Mouse (Mus musculus): ENCODE results near the gene Nudt19.
"Not testable (repeated sequence)": the region's sequence is repeated elsewhere in the genome, so short reads cannot be mapped to it uniquely, and the experiment has no call there.

The Nudt19 gene

GRCm38 (mm10) chr7:35565965-35566364 lies 9.9 kb upstream of the Nudt19 start:
- not testable (repeated sequence) for DNase-seq (ENCODE audit: low read depth, low spot score)

- DNase-seq (ENCODE audit: low read depth, low spot score), result not testable (repeated sequence)
These were observed 8.8 kb upstream of the Nudt19 start for GRCm38 (mm10) chr7:35564872-35565271.

GRCm38 (mm10) chr7:35564067-35564865 lies 8.2 kb upstream of the Nudt19 start:
- DNase-seq (ENCODE audit: low read depth, low spot score), result no peak

GRCm38 (mm10) chr7:35563071-35563470 lies 7.0 kb upstream of the Nudt19 start:
- no peak for DNase-seq (ENCODE audit: low read depth, low spot score)

- no peak for DNase-seq (ENCODE audit: low read depth, low spot score)
These were observed 3.7 kb upstream of the Nudt19 start for GRCm38 (mm10) chr7:35559838-35560237.

GRCm38 (mm10) chr7:35558681-35559080 lies 2.6 kb upstream of the Nudt19 start:
- no peak for DNase-seq (ENCODE audit: low read depth, low spot score)

- DNase-seq (ENCODE audit: low read depth, low spot score), result no peak
These were observed 1.5 kb upstream of the Nudt19 start for GRCm38 (mm10) chr7:35557577-35557976.

- DNase-seq (ENCODE audit: low read depth, low spot score), result no peak
These were observed 801 bp upstream of the Nudt19 start for GRCm38 (mm10) chr7:35556905-35557304.

GRCm38 (mm10) chr7:35555224-35556204 lies 590 bp downstream of the Nudt19 start:
- DNase-seq (ENCODE audit: low read depth, low spot score), result peak; percentile 82

- peak; percentile 59 for DNase-seq (ENCODE audit: low read depth, low spot score)
These were observed 1.4 kb downstream of the Nudt19 start for GRCm38 (mm10) chr7:35554605-35555175.

GRCm38 (mm10) chr7:35553751-35554604 lies 2.1 kb downstream of the Nudt19 start:
- peak; percentile 66 for DNase-seq (ENCODE audit: low read depth, low spot score)

GRCm38 (mm10) chr7:35545881-35546280 lies 10.2 kb downstream of the Nudt19 start:
- DNase-seq (ENCODE audit: low read depth, low spot score), result peak; percentile 81

- no peak for DNase-seq (ENCODE audit: low read depth, low spot score)
These were observed 18.5 kb downstream of the Nudt19 start, which contains the start of gene Tdrd12 for GRCm38 (mm10) chr7:35537562-35537961. Tdrd12 (minus strand) TSS chr7:35537745.

GRCm38 (mm10) chr7:35535750-35536512 lies 20.2 kb downstream of the Nudt19 start:
- no peak for DNase-seq (ENCODE audit: low read depth, low spot score)

GRCm38 (mm10) chr7:35530544-35530943 lies 25.6 kb downstream of the Nudt19 start:
- not testable (repeated sequence) for DNase-seq (ENCODE audit: low read depth, low spot score)

GRCm38 (mm10) chr7:35530026-35530425 lies 26.1 kb downstream of the Nudt19 start:
- DNase-seq (ENCODE audit: low read depth, low spot score), result no peak

GRCm38 (mm10) chr7:35526795-35527194 lies 29.3 kb downstream of the Nudt19 start:
- DNase-seq (ENCODE audit: low read depth, low spot score), result no peak

GRCm38 (mm10) chr7:35501995-35502394 lies 54.1 kb downstream of the Nudt19 start:
- peak; percentile 12 for DNase-seq (ENCODE audit: low read depth, low spot score)

GRCm38 (mm10) chr7:35497516-35497915 lies 58.6 kb downstream of the Nudt19 start:
- DNase-seq (ENCODE audit: low read depth, low spot score), result no peak

Data from 3T3-L1 (cell line).